Mouse (Mus musculus) liver, postnatal 0 days (tissue): Measurements from ENCODE around the gene Opn1sw.

Source experiments
- CTCF ChIP-seq: sonication (generic); IDR thresholded peaks from 2 replicates; pipeline ENCODE4 v1.5.1; 2016; ENCODE audit warnings: antibody characterized with exemption, low read depth
- EP300 ChIP-seq: IDR thresholded peaks from 2 replicates; pipeline ENCODE4 v1.6.1; 2016; ENCODE audit warnings: antibody characterized with exemption, low read depth, mild to moderate bottlenecking

- no peak for TF ChIP-seq CTCF
- TF ChIP-seq EP300, result no peak
Measured at GRCm38 (mm10) chr6:29399851-29400250, 11.6 kb upstream of the Opn1sw start.
